Mouse (Mus musculus): ENCODE measurements around the gene Srebf2.

DNA sequence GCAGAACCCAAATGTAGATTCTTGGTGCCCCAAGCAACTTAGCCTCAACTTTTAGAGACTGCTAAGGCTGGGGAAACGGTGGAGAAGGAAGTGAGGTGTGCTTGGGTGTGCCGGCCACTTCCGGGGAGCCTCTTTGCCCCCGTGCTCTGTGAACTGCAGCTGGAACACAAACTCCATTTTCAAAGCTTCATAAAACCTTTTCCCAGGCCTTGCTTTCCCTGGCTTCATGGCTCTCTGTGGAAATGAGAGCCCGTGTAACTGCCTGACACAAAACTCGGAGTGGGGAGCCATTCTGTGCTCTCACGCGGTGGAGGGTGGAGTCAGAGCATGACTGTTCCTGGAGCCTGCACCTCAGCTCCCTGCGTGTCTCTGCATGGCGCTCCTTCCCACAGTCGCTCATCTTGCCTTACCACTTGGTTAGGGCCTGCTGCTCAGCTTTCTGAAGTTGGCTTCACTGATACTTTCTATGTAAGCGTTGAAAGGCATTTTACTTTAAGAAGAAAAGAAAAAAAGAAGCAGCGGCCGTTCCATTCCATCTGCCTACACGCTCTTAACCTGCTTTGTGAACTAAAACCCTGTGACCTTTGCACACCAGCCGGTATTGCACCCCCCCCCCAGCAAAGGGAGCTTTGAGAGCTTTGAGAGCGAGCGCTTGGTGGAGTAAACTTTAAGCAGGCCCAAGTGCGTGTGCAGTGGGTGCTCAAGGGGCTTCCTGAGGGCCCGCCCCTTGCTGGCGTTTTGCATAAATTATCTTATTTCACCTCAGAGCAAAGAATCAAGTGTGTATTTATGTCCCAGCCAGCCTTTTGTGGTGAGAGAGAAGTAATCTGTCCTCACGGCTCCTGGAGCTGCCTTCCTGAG lies 19.5 kb downstream of the Srebf2 start:
- TF ChIP-seq CTCF (IDR thresholded peaks at IDR 0.05; ENCODE audit: insufficient read depth, low read depth, low read length) (no peak), POLR2A (IDR thresholded peaks at IDR 0.05; ENCODE audit: insufficient read depth, low read depth, low read length) (no peak)
